Mouse (Mus musculus) embryonic facial prominence, embryonic 11.5 days (tissue): ENCODE data around the gene Zfp536. TPM values are rescaled to one million over a fixed set of nuclear protein-coding genes. Genes with fewer than 3 reads are reported as not detected.

Source experiments
- ATAC-seq: fragments of 200-750 bp; cut with Nextera tagmentation; replicated peaks from 2 replicates; pipeline ENCODE4 v1.8.0; 2017; ENCODE audit warnings: low read depth; ENCODE audit not compliant: insufficient number of reproducible peaks, low FRiP score, low TSS enrichment
- DNase-seq: peaks from one replicate; pipeline ENCODE4 v3.0.0-alpha.2; 2015; ENCODE audit warnings: low spot score
- H3K27ac ChIP-seq: fragments of 300-500 bp; sonication (generic); replicated peaks from 2 replicates; pipeline ENCODE4 v1.5.1; 2014; ENCODE audit warnings: mild to moderate bottlenecking, low read depth, low read length, control low read depth
- H3K27me3 ChIP-seq: fragments of 300-500 bp; sonication (generic); 2 replicates; pipeline ENCODE4 v1.6.1; 2014; ENCODE audit warnings: mild to moderate bottlenecking, low read length, moderate library complexity, mixed read lengths; ENCODE audit not compliant: control insufficient read depth, insufficient read depth
- H3K36me3 ChIP-seq: fragments of 300-500 bp; sonication (generic); replicated peaks from 2 replicates; pipeline ENCODE4 v1.6.1; 2014; ENCODE audit warnings: low read depth, mild to moderate bottlenecking, low read length, moderate library complexity, mixed read lengths; ENCODE audit not compliant: control insufficient read depth, insufficient read depth
- H3K4me1 ChIP-seq: fragments of 300-500 bp; sonication (generic); 2 replicates; pipeline ENCODE4 v1.6.1; 2014; ENCODE audit warnings: low read length, mixed read lengths; ENCODE audit not compliant: control insufficient read depth, insufficient read depth
- H3K4me2 ChIP-seq: fragments of 300-500 bp; sonication (generic); 2 replicates; pipeline ENCODE4 v1.6.1; 2014; ENCODE audit warnings: low read depth, mild to moderate bottlenecking, control low read depth, low read length, moderate library complexity
- H3K4me3 ChIP-seq: fragments of 300-500 bp; sonication (generic); 2 replicates; pipeline ENCODE4 v1.5.1; 2014; ENCODE audit warnings: low read depth, low read length, control low read depth
- H3K9ac ChIP-seq: fragments of 300-500 bp; sonication (generic); replicated peaks from 2 replicates; pipeline ENCODE4 v1.6.1; 2014; ENCODE audit warnings: mild to moderate bottlenecking, control low read depth, low read length
- H3K9me3 ChIP-seq: fragments of 300-500 bp; sonication (generic); replicated peaks from 2 replicates; pipeline ENCODE4 v1.6.1; 2016; ENCODE audit warnings: mild to moderate bottlenecking, low read length, inconsistent platforms, mixed read lengths; ENCODE audit not compliant: control insufficient read depth
- WGBS: fragments of 180-500 bp; shearing (Covaris S2); extraction: QIAGEN DNeasy Blood & Tissue Kit; methylation state at CpG from one replicate; pipeline ENCODE4 v1.1.7; 2014; 5-methylcytosine and 5-hydroxymethylcytosine counted together
- polyA plus RNA-seq: library from polyadenylated mRNA; unstranded; fragments of >200 nt; fragmentation: Nextera tagmentation; extraction: Ambion mirVana; gene quantifications from 2 replicates; pipeline ENCODE4 v1.2.1, GENCODE M21; 2014

The Zfp536 gene
- polyA plus RNA-seq, result 9.1 and 9.9 TPM in 2 replicates

- Histone ChIP-seq H3K36me3 (no peaks in the 10 kb centered on the region), H3K27me3 (peaks cover 18% of the 10 kb centered on the region), H3K4me2 (peak within 1 kb of the TSS; percentile 96), H3K27ac (no peak within 1 kb of the TSS), H3K9me3 (no peaks in the 10 kb centered on the region), H3K9ac (peak within 1 kb of the TSS; percentile 73), H3K4me3 (peak within 1 kb of the TSS; percentile 55), H3K4me1 (no peaks in the 10 kb centered on the region)
- DNase-seq (peak; percentile 59), ATAC-seq (no peak)
- under 1% methylated on average over 27 of the region's 27 CpGs for WGBS
These were observed at the start of gene Zfp536 for GRCm38 (mm10) chr7:37773312-37773702. Zfp536 (minus strand) TSS chr7:37773641.

- H3K4me1 ChIP-seq, result no peaks in the 10 kb centered on the region
- no peak overlapping the region for H3K4me3 ChIP-seq
- no peaks in the 10 kb centered on the region for H3K9me3 ChIP-seq
- no peak overlapping the region for H3K4me2 ChIP-seq
- no peak overlapping the region for H3K9ac ChIP-seq
- H3K27me3 ChIP-seq, result no peaks in the 10 kb centered on the region
- no peaks in the 10 kb centered on the region for H3K36me3 ChIP-seq
- no peak for DNase-seq
- no peak for ATAC-seq
- no peak overlapping the region for H3K27ac ChIP-seq
- WGBS, result 86% methylated on average over 11 of the region's 11 CpGs
These were observed 47.3 kb upstream of the Zfp536 start for GRCm38 (mm10) chr7:37820670-37821301.

GRCm38 (mm10) chr7:37818631-37819340, 45.3 kb upstream of the Zfp536 start:
- DNase-seq (no peak), ATAC-seq (no peak)
- Histone ChIP-seq H3K27me3 (no peaks in the 10 kb centered on the region), H3K9me3 (no peaks in the 10 kb centered on the region), H3K4me3 (no peak overlapping the region), H3K4me2 (no peak overlapping the region), H3K27ac (no peak overlapping the region), H3K9ac (no peak overlapping the region), H3K36me3 (no peaks in the 10 kb centered on the region), H3K4me1 (no peaks in the 10 kb centered on the region)
- WGBS, result 89% methylated on average over 8 of the region's 8 CpGs

GRCm38 (mm10) chr7:37816901-37817300, 43.5 kb upstream of the Zfp536 start:
- no peak for ATAC-seq
- no peaks in the 10 kb centered on the region for H3K4me1 ChIP-seq
- no peaks in the 10 kb centered on the region for H3K27me3 ChIP-seq
- no peak overlapping the region for H3K9ac ChIP-seq
- H3K9me3 ChIP-seq, result no peaks in the 10 kb centered on the region
- no peak overlapping the region for H3K27ac ChIP-seq
- no peaks in the 10 kb centered on the region for H3K36me3 ChIP-seq
- H3K4me2 ChIP-seq, result no peak overlapping the region
- no peak overlapping the region for H3K4me3 ChIP-seq
- DNase-seq, result no peak
- 92% methylated on average over 7 of the region's 7 CpGs for WGBS

- Histone ChIP-seq H3K4me3 (no peak overlapping the region), H3K4me1 (no peaks in the 10 kb centered on the region), H3K27ac (no peak overlapping the region), H3K9me3 (no peaks in the 10 kb centered on the region), H3K27me3 (no peaks in the 10 kb centered on the region), H3K36me3 (no peaks in the 10 kb centered on the region), H3K9ac (no peak overlapping the region), H3K4me2 (no peak overlapping the region)
- DNase-seq (no peak), ATAC-seq (no peak)
- WGBS, result 60% methylated on average over 8 of the region's 8 CpGs
These were observed 41.5 kb upstream of the Zfp536 start for GRCm38 (mm10) chr7:37814844-37815406.

- Histone ChIP-seq H3K9ac (no peak overlapping the region), H3K9me3 (no peaks in the 10 kb centered on the region), H3K36me3 (no peaks in the 10 kb centered on the region), H3K4me3 (no peak overlapping the region), H3K27me3 (no peaks in the 10 kb centered on the region), H3K27ac (no peak overlapping the region), H3K4me2 (no peak overlapping the region), H3K4me1 (no peaks in the 10 kb centered on the region)
- ATAC-seq (no peak), DNase-seq (no peak)
- 81% methylated on average over 10 of the region's 10 CpGs for WGBS
These were observed 40.2 kb upstream of the Zfp536 start for GRCm38 (mm10) chr7:37813676-37814075.

GRCm38 (mm10) chr7:37809908-37810307, 36.5 kb upstream of the Zfp536 start:
- Histone ChIP-seq H3K27ac (no peak overlapping the region), H3K4me3 (no peak overlapping the region), H3K4me2 (no peak overlapping the region), H3K36me3 (no peaks in the 10 kb centered on the region), H3K9me3 (no peaks in the 10 kb centered on the region), H3K27me3 (no peaks in the 10 kb centered on the region), H3K9ac (no peak overlapping the region), H3K4me1 (no peaks in the 10 kb centered on the region)
- 84% methylated on average over 5 of the region's 5 CpGs for WGBS
- ATAC-seq, result no peak
- DNase-seq, result no peak

GRCm38 (mm10) chr7:37809001-37809400, 35.6 kb upstream of the Zfp536 start:
- Histone ChIP-seq H3K9me3 (no peaks in the 10 kb centered on the region), H3K36me3 (no peaks in the 10 kb centered on the region), H3K9ac (no peak overlapping the region), H3K4me2 (no peak overlapping the region), H3K27ac (no peak overlapping the region), H3K27me3 (no peaks in the 10 kb centered on the region), H3K4me1 (no peaks in the 10 kb centered on the region), H3K4me3 (no peak overlapping the region)
- WGBS, result 87% methylated on average over 4 of the region's 4 CpGs
- ATAC-seq, result no peak
- no peak for DNase-seq
